ENCODE assay signal across 8 mouse cellular contexts in genomic region chr4:44756134-44756951, GRCm38 (mm10). TPM values are rescaled to one million over a fixed set of nuclear protein-coding genes. Genes with fewer than 3 reads are reported as not detected.
DNase-seq lines count a peak whose midpoint lies in the region; ATAC-seq lines count a peak whose summit lies in the region.

No protein-coding gene starts in this region.

- peak; percentile 95 for ATAC-seq in megakaryocyte progenitor cell, adult 5-6 weeks (replicated peaks; ENCODE audit: poor library complexity)

- peak; percentile 97 for DNase-seq in adipocyte (ENCODE audit: low spot score)
- DNase-seq in embryo, embryonic 10 days (ENCODE audit: low spot score), result peak; percentile 97
- peak; percentile 84 for DNase-seq in gastrocnemius, postnatal 10 days
- DNase-seq in induced T-regulatory cell, adult 2 months (ENCODE audit: low read depth), result peak; percentile 97
- DNase-seq in left cerebral cortex, adult 9 months (ENCODE audit: low spot score in 2 of 2), result peak; percentile 86 to 94
- peak; percentile 89 for DNase-seq in right cerebral cortex, postnatal 14 days
- peak; percentile 86 to 93 for DNase-seq in urinary bladder, postnatal 36 days (ENCODE audit: low spot score in 2 of 2)

RNA-seq across cellular contexts. Expression of gene Zcchc7, which starts 0.7 kb away (rescaled TPM):
- total RNA-seq in gastrocnemius, postnatal 10 days (2021), result 10 to 100 TPM; 14.7 to 25.8 TPM
- total RNA-seq in megakaryocyte progenitor cell, adult 5-6 weeks (2015), result 37.1 and 49.9 TPM in 2 replicates
- 118 and 153 TPM in 2 replicates for total RNA-seq in megakaryocyte progenitor cell, adult 5-6 weeks (2017)

RNA-seq across cellular contexts. Expression of gene Pax5, which starts 46.1 kb away (rescaled TPM):
- 1 to 10 TPM in 1 of 2 experiments, under 1 TPM in 1; 0.05 to 1.5 TPM for total RNA-seq in gastrocnemius, postnatal 10 days (2021)
- 0.10 TPM in 1 of 2 replicates, not detected in the other for total RNA-seq in megakaryocyte progenitor cell, adult 5-6 weeks (2015)
- total RNA-seq in megakaryocyte progenitor cell, adult 5-6 weeks (2017), result not detected in 2 replicates

Comparison
In these comparisons a context has a peak if more than half of its experiments do, and no peak if none do; other contexts are left out.
1. Peak in every context shown above with its lines: DNase-seq and ATAC-seq.